Mouse (Mus musculus): ENCODE results near the gene Rgs16.

- no peak for TF ChIP-seq CTCF (IDR thresholded peaks at IDR 0.05; ENCODE audit: low read depth, low read length)
- no peak for TF ChIP-seq POLR2A (IDR thresholded peaks at IDR 0.05; ENCODE audit: extremely low read depth, insufficient read depth, low read length)
These were observed 36.6 kb upstream of the Rgs16 start for GRCm38 (mm10) chr1:153703445-153703991.

Data from liver, adult 2 months (tissue).